Mouse (Mus musculus): ENCODE data around the gene Idua. TPM values are rescaled to one million over a fixed set of nuclear protein-coding genes. Genes with fewer than 3 reads are reported as not detected.

The Idua gene
- polyA plus RNA-seq, 1 experiment from 2014 or later = 11.5 TPM

Other genes with a start within 250 kb of the Idua start
- gene Atp5k, start 225.9 kb upstream of the Idua start, polyA plus RNA-seq (2014; fragmentation: Nextera tagmentation; extraction: Ambion mirVana) = 354 and 397 TPM in 2 replicates
- 0.13 and 0.16 TPM in 2 replicates for gene Mfsd7a, start 211.4 kb upstream of the Idua start, polyA plus RNA-seq (2014; fragmentation: Nextera tagmentation; extraction: Ambion mirVana)
- gene Pcgf3, start 199.1 kb upstream of the Idua start, polyA plus RNA-seq (2014; fragmentation: Nextera tagmentation; extraction: Ambion mirVana) = 30.4 and 32.9 TPM in 2 replicates
- 5.3 and 5.7 TPM in 2 replicates for gene Cplx1, start 110.3 kb upstream of the Idua start, polyA plus RNA-seq (2014; fragmentation: Nextera tagmentation; extraction: Ambion mirVana)
- gene Gak, start 30.6 kb upstream of the Idua start, polyA plus RNA-seq (2014; fragmentation: Nextera tagmentation; extraction: Ambion mirVana) = 51.2 and 57.1 TPM in 2 replicates
- 19.4 and 22.2 TPM in 2 replicates for gene Tmem175, start 30.6 kb upstream of the Idua start, polyA plus RNA-seq (2014; fragmentation: Nextera tagmentation; extraction: Ambion mirVana)
- gene Dgkq, start 9.3 kb downstream of the Idua start, polyA plus RNA-seq (2014; fragmentation: Nextera tagmentation; extraction: Ambion mirVana) = 13.6 and 13.9 TPM in 2 replicates
- 1.1 and 1.5 TPM in 2 replicates for gene Slc26a1, start 15.2 kb downstream of the Idua start, polyA plus RNA-seq (2014; fragmentation: Nextera tagmentation; extraction: Ambion mirVana)
- 22.0 and 24.5 TPM in 2 replicates for gene Fgfrl1, start 32.1 kb downstream of the Idua start, polyA plus RNA-seq (2014; fragmentation: Nextera tagmentation; extraction: Ambion mirVana)
- 0.95 and 2.2 TPM in 2 replicates for gene Rnf212, start 114.7 kb downstream of the Idua start, polyA plus RNA-seq (2014; fragmentation: Nextera tagmentation; extraction: Ambion mirVana)
- not detected in 2 replicates for gene Tmed11, start 135.0 kb downstream of the Idua start, polyA plus RNA-seq (2014; fragmentation: Nextera tagmentation; extraction: Ambion mirVana)
- not detected in 2 replicates for gene Vmn2r8, start 148.5 kb downstream of the Idua start, polyA plus RNA-seq (2014; fragmentation: Nextera tagmentation; extraction: Ambion mirVana)
- gene Vmn2r9, start 192.3 kb downstream of the Idua start, polyA plus RNA-seq (2014; fragmentation: Nextera tagmentation; extraction: Ambion mirVana) = not detected in 2 replicates

Measured in forebrain, embryonic 11.5 days (tissue).